Mouse (Mus musculus) brain, embryonic 14.5 days (tissue): ENCODE results near the gene Arhgap30.

Experiments
- CTCF ChIP-seq: fragments of 200-500 bp; IDR thresholded peaks from 2 replicates; pipeline ENCODE4 v1.5.1; 2012; ENCODE audit warnings: inconsistent platforms, mild to moderate bottlenecking, moderate library complexity, borderline replicate concordance; ENCODE audit not compliant: insufficient read depth, insufficient read length; ENCODE audit errors: extremely low read depth
- POLR2A ChIP-seq: fragments of 200-500 bp; IDR thresholded peaks from 2 replicates; pipeline ENCODE4 v1.6.1; 2012; ENCODE audit warnings: mild to moderate bottlenecking, inconsistent platforms, borderline replicate concordance; ENCODE audit not compliant: poor library complexity, insufficient read depth, insufficient read length, severe bottlenecking; ENCODE audit errors: extremely low read depth

DNA sequence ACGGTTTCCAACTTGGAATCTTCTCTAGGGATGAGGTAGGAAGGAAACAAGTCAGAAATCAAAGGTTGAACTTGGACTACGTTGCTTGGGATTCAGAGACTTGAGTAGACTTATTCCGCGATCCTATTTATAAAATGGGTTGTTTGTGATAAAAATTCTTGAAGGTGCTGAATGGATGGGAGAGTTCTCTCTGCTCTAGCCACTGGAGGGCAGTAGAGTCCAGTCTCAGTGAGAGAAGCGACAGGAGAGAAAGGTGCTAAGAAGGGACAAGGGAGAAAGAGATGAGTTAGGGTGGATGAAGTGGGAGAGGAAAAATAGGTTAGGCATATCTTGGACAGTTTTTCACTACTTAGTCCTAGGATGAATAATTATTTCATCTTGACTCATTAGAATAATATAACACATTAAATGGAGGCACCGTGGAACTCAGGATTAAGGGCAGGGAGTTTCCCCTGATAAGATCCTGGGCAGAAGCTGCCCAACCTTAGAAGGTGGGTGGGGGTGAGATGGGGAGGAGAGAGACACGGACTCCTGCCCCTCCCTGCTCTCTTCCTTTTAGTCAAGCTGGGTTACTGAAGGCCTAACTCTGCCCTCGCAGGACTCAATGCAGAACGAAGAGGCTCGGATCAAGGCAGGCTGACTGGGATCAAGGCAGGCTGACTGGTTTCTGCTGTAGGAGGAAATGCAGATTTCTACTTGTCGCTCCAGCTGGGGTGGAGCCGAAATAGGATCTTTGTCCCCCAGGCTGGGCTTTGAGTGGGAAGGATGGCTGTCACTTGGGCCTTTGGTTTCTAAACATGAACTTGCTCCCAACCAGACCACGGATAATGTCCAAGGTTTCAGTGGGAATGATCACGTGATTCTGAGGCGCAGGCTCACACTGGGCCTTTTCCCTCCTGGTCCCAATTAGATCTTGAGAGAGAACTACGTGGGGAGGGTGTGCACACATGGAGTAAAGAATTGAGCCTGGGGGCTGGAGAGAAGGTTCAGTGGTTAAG is 27.3 kb upstream of the Arhgap30 start:
- TF ChIP-seq POLR2A (no peak), CTCF (peak; percentile 80; the same call in 1 of the 2 replicates)
